ENCODE assay signal across 13 mouse cellular contexts in the genomic region with DNA sequence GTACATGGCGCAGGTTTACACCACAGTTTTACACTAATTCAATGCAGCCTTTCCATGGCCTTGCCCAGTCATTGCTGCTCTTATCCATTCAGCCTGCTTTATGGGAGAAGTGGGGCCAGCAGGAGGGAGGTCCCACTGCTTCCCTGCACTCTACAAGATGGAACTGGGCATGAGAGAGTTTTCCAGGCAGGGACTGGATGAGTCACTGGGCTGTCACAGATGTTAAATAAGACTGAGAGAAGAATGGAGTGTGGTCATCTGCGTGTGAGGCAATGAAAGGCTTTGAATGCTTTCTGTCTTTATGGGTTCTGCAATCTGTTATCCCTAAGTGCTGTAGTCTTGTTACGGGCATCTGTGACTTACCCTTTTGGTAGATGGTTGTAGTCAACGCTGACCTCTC.
DNase-seq lines count a peak whose midpoint lies in the region; ATAC-seq and TF ChIP-seq lines count a peak whose summit lies in the region.
"Had no signal": no experiment of that assay in that cellular context is flagged by ENCODE, and none has a peak within 500 bp of the region (broad histone marks: within the 10 kb centered on the region; RNA-seq: fewer than 3 reads in every experiment).

No protein-coding gene starts in this region.

- no peaks in the 10 kb centered on the region for H3K36me3 ChIP-seq in embryonic facial prominence, embryonic 15.5 days
- H3K36me3 ChIP-seq in myocyte (ENCODE audit: control insufficient read depth, insufficient read depth) = no peaks in the 10 kb centered on the region
- H3K36me3 ChIP-seq: midbrain, embryonic 13.5 days had no signal

- peak; percentile 31 for DNase-seq in gastrocnemius, postnatal 14 days
- no peak for DNase-seq in gastrocnemius, postnatal 10 days
- DNase-seq in lung, postnatal 25 days (ENCODE audit: low spot score) = peak; percentile 23
- DNase-seq in lung, postnatal 14 days = no peak
- DNase-seq in frontal cortex, adult 2 months (ENCODE audit: extremely low spot score in 1 of 2, low spot score in 1 of 2) = no peak
- no peak for DNase-seq in spleen, postnatal 36 days (ENCODE audit: low spot score in 2 of 2)
- DNase-seq: cerebellum, adult 9-11 months; forebrain, postnatal 0 days; kidney, adult 2 months had no signal

- H3K9ac ChIP-seq in embryonic facial prominence, embryonic 15.5 days = no peak overlapping the region
- H3K9ac ChIP-seq: forebrain, postnatal 0 days; liver, embryonic 14.5 days; midbrain, embryonic 13.5 days had no signal

- intact Hi-C loops in gastrocnemius, postnatal 14 days (cut with DNase I; ENCODE audit: low total_unique reads) = no loop called here

- ATAC-seq in embryonic facial prominence, embryonic 15.5 days (ENCODE audit: insufficient number of reproducible peaks, low FRiP score, low TSS enrichment, low read depth) = no peak
- ATAC-seq: forebrain, postnatal 0 days; midbrain, embryonic 13.5 days had no signal

- no peaks in the 10 kb centered on the region for H3K9me3 ChIP-seq in embryonic facial prominence, embryonic 15.5 days (replicated peaks)
- H3K9me3 ChIP-seq: midbrain, embryonic 13.5 days had no signal

- H3K4me2 ChIP-seq in embryonic facial prominence, embryonic 15.5 days (replicated peaks) = no peak overlapping the region
- peak overlapping the region; percentile 67 for H3K4me2 ChIP-seq in myocyte (ENCODE audit: low read depth)
- H3K4me2 ChIP-seq: midbrain, embryonic 13.5 days had no signal

- H3K27me3 ChIP-seq in embryonic facial prominence, embryonic 15.5 days = no peaks in the 10 kb centered on the region
- no peaks in the 10 kb centered on the region for H3K27me3 ChIP-seq in myocyte (ENCODE audit: control insufficient read depth, insufficient read depth, insufficient read length)
- H3K27me3 ChIP-seq: midbrain, embryonic 13.5 days had no signal

- peak overlapping the region; percentile 31 for H3K27ac ChIP-seq in embryonic facial prominence, embryonic 15.5 days (replicated peaks)
- H3K27ac ChIP-seq: liver, embryonic 14.5 days; midbrain, embryonic 13.5 days had no signal

- H3K4me1 ChIP-seq in embryonic facial prominence, embryonic 15.5 days = peaks cover 55% of the 10 kb centered on the region

- H3ac ChIP-seq in myocyte (ENCODE audit: control insufficient read depth, insufficient read length) = no peak overlapping the region

- H3K79me2 ChIP-seq in myocyte (ENCODE audit: control insufficient read depth, insufficient read depth) = peaks cover 33% of the 10 kb centered on the region

- 77% methylated on average over 4 of the region's 4 CpGs for WGBS in embryonic facial prominence, embryonic 15.5 days

- no peak for TF ChIP-seq POLR2A in myocyte (IDR thresholded peaks at IDR 0.05; ENCODE audit: insufficient read length, low read depth)

- no peak overlapping the region for H3K4me3 ChIP-seq in embryonic facial prominence, embryonic 15.5 days (replicated peaks)
- no peak overlapping the region for H3K4me3 ChIP-seq in myocyte
- H3K4me3 ChIP-seq: midbrain, embryonic 13.5 days had no signal

TF ChIP-seq in myocyte, 11 proteins besides CTCF, POLR2A, EP300 and RAD21:
- no peak for TF ChIP-seq SRF (IDR thresholded peaks at IDR 0.05; ENCODE audit: control insufficient read depth, insufficient read length, low read depth)
- no peak for TF ChIP-seq POLR2AphosphoS2 (IDR thresholded peaks at IDR 0.05; ENCODE audit: insufficient read length, low read depth)
- no peak for TF ChIP-seq USF1 (IDR thresholded peaks at IDR 0.05; ENCODE audit: low read depth)
- TF ChIP-seq CEBPB (IDR thresholded peaks at IDR 0.05; ENCODE audit: insufficient read depth, poor library complexity, severe bottlenecking) = peak; percentile 86
- peak in 2 of 3 experiments; percentile 39 to 45 for TF ChIP-seq MYOD1 (IDR thresholded peaks at IDR 0.05; ENCODE audit: control insufficient read depth in 1 of 3, insufficient read length in 2 of 3, low read depth in 2 of 3)
- peak; percentile 48 for TF ChIP-seq TCF12 (IDR thresholded peaks at IDR 0.05; ENCODE audit: insufficient read depth, poor library complexity, severe bottlenecking)
- no peak for TF ChIP-seq REST (IDR thresholded peaks at IDR 0.05; ENCODE audit: insufficient read depth, insufficient read length)
- no peak for TF ChIP-seq MAX (IDR thresholded peaks at IDR 0.05; ENCODE audit: low read depth)
- TF ChIP-seq MYOG (IDR thresholded peaks at IDR 0.05; ENCODE audit: control insufficient read depth in 1 of 3, insufficient read depth in 1 of 3, insufficient read length in 2 of 3, low read depth in 2 of 3) = peak in 2 of 3 experiments; percentile 11 to 24
- TF ChIP-seq E2F4 (IDR thresholded peaks at IDR 0.05; ENCODE audit: insufficient read depth) = no peak

Comparison
In these comparisons a context has a peak if more than half of its experiments do, and no peak if none do; other contexts are left out.
1. DNase-seq: peak in gastrocnemius, postnatal 14 days (single experiment) and lung, postnatal 25 days (single experiment); none in gastrocnemius, postnatal 10 days (single experiment), lung, postnatal 14 days (single experiment), frontal cortex, adult 2 months (0 of 2) and spleen, postnatal 36 days (0 of 2).